Mouse (Mus musculus) liver, postnatal 0 days (tissue): ENCODE results near the gene Cdh8.

ENCODE experiments used
- CTCF ChIP-seq: sonication (generic); IDR thresholded peaks from 2 replicates; pipeline ENCODE4 v1.5.1; 2016; ENCODE audit warnings: antibody characterized with exemption, low read depth
- EP300 ChIP-seq: IDR thresholded peaks from 2 replicates; pipeline ENCODE4 v1.6.1; 2016; ENCODE audit warnings: antibody characterized with exemption, low read depth, mild to moderate bottlenecking

DNA sequence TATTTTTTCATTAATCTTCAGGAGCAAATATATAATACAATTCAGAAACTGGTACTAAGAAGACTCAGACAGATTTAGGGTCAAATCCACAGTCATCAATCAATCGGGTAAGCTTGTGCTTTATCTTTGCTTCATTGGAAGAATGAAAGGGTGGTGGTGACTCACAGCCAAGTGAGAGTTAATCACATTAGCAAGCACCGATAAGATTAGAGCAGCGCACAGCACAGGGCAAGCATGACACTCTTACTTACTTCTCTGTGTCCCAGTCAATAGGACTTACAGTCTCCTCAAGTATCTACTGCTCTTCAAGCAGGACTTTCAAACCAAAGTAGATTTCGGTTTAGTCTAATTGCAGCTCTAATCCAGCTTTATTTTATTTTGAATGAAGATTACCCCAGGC, 254.6 kb downstream of the Cdh8 start:
- no peak for TF ChIP-seq CTCF
- TF ChIP-seq EP300: no peak
